Mouse (Mus musculus): ENCODE measurements around the gene Zfp174.
"Not testable (repeated sequence)": the region's sequence is repeated elsewhere in the genome, so short reads cannot be mapped to it uniquely, and the experiment has no call there.

The Zfp174 gene

GRCm38 (mm10) chr16:3846711-3847518 lies at the start of gene Zfp174:
TSS of gene Zfp174 (plus strand) at chr16:3847268.
- DNase-seq (ENCODE audit: low read depth), result peak; percentile 91

GRCm38 (mm10) chr16:3808176-3808575 lies 38.9 kb upstream of the Zfp174 start:
- DNase-seq (ENCODE audit: low read depth), result no peak

GRCm38 (mm10) chr16:3814667-3815066 lies 32.4 kb upstream of the Zfp174 start:
- not testable (repeated sequence) for DNase-seq (ENCODE audit: low read depth)

GRCm38 (mm10) chr16:3820202-3820601 lies 26.9 kb upstream of the Zfp174 start:
- DNase-seq (ENCODE audit: low read depth), result peak; percentile 21

GRCm38 (mm10) chr16:3828021-3828420 lies 19.0 kb upstream of the Zfp174 start:
- no peak for DNase-seq (ENCODE audit: low read depth)

- DNase-seq (ENCODE audit: low read depth), result no peak
These were observed 17.3 kb upstream of the Zfp174 start for GRCm38 (mm10) chr16:3829727-3830126.

GRCm38 (mm10) chr16:3830588-3831109 lies 16.4 kb upstream of the Zfp174 start, which contains the start of gene Olfr15:
TSS of gene Olfr15 (plus strand) at chr16:3830878.
- DNase-seq (ENCODE audit: low read depth), result no peak

GRCm38 (mm10) chr16:3835461-3835860 lies 11.6 kb upstream of the Zfp174 start:
- DNase-seq (ENCODE audit: low read depth), result no peak

GRCm38 (mm10) chr16:3839157-3839885 lies 7.7 kb upstream of the Zfp174 start:
- DNase-seq (ENCODE audit: low read depth), result no peak

- no peak for DNase-seq (ENCODE audit: low read depth)
These were observed 4.1 kb upstream of the Zfp174 start for GRCm38 (mm10) chr16:3842989-3843388.

- no peak for DNase-seq (ENCODE audit: low read depth)
These were observed 3.3 kb upstream of the Zfp174 start for GRCm38 (mm10) chr16:3843796-3844195.

GRCm38 (mm10) chr16:3847871-3848270 lies 803 bp downstream of the Zfp174 start:
- DNase-seq (ENCODE audit: low read depth), result no peak

- DNase-seq (ENCODE audit: low read depth), result no peak
These were observed 1.3 kb downstream of the Zfp174 start for GRCm38 (mm10) chr16:3848416-3848815.

- not testable (repeated sequence) for DNase-seq (ENCODE audit: low read depth)
These were observed 4.2 kb downstream of the Zfp174 start for GRCm38 (mm10) chr16:3851301-3851700.

- no peak for DNase-seq (ENCODE audit: low read depth)
These were observed 5.5 kb downstream of the Zfp174 start for GRCm38 (mm10) chr16:3852586-3852985.

GRCm38 (mm10) chr16:3854437-3855182 lies 7.5 kb downstream of the Zfp174 start:
- no peak for DNase-seq (ENCODE audit: low read depth)

- DNase-seq (ENCODE audit: low read depth), result no peak
These were observed 8.7 kb downstream of the Zfp174 start for GRCm38 (mm10) chr16:3855776-3856175.

- DNase-seq (ENCODE audit: low read depth), result no peak
These were observed 12.2 kb downstream of the Zfp174 start for GRCm38 (mm10) chr16:3859254-3859653.

- no peak for DNase-seq (ENCODE audit: low read depth)
These were observed 24.7 kb downstream of the Zfp174 start for GRCm38 (mm10) chr16:3871815-3872214.

GRCm38 (mm10) chr16:3872216-3873047 lies 25.4 kb downstream of the Zfp174 start, which contains the start of gene Naa60:
TSS of gene Naa60 (plus strand) at chr16:3872375.
- DNase-seq (ENCODE audit: low read depth), result peak; percentile 79

GRCm38 (mm10) chr16:3876346-3876745 lies 29.3 kb downstream of the Zfp174 start:
- DNase-seq (ENCODE audit: low read depth), result no peak
